Mouse (Mus musculus) lung, adult 2 months (tissue): Measurements from ENCODE around the gene Gm13304. TPM values are rescaled to one million over a fixed set of nuclear protein-coding genes. Genes with fewer than 3 reads are reported as not detected.
"Not testable (repeated sequence)": the region's sequence is repeated elsewhere in the genome, so short reads cannot be mapped to it uniquely, and the experiment has no call there.

ENCODE experiments used
- DNase-seq: peaks from one replicate; pipeline ENCODE4 v3.0.0; 2022
- H3K4me1 ChIP-seq: fragments of 200-500 bp; 2 replicates; pipeline ENCODE4 v1.6.1; 2011; ENCODE audit warnings: low read length; ENCODE audit not compliant: control insufficient read depth, insufficient read depth
- H3K4me3 ChIP-seq: fragments of 200-500 bp; replicated peaks from 2 replicates; pipeline ENCODE3; 2011; ENCODE audit warnings: low read depth, mild to moderate bottlenecking, control low read depth, low read length; ENCODE audit errors: extremely low read depth
- WGBS: fragments of 180-500 bp; shearing (Covaris S2); methylation state at CpG from one replicate; pipeline ENCODE4 v1.1.7; 2018; 5-methylcytosine and 5-hydroxymethylcytosine counted together
- polyA plus RNA-seq: library from polyadenylated mRNA; depleted of rRNA; stranded (reverse); fragments of >200 nt; gene quantifications from 2 replicates; pipeline ENCODE4 v1.2.3, GENCODE M21; 2012; rRNA removed

Gene Gm13304
- polyA plus RNA-seq, result not detected in 2 replicates

DNA sequence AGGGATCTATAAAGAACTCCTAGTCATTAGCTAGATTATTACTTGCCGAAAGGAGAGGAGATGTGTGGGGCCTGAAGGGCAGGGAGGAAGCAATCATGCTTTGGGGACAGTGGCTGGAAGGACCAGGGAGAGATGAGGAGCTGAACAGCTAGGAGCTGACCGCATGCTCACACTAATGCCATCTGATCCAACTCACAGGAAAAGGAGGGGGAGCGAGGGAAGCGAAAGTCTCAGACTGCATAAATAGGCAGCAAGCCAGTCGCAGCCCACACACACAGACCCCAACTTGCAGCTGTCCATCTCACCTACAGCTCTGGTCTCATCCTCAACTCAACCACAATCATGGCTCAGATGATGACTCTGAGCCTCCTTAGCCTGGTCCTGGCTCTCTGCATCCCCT is at the start of gene Gm13304:
Gene Gm13304, plus strand, starts transcription at position 301 of the 400 bp plus-strand sequence.
- no CpG with 5 or more reads among the region's 5 CpGs for WGBS
- not testable (repeated sequence) for H3K4me1 ChIP-seq, H3K4me3 ChIP-seq, DNase-seq

GRCm38 (mm10) chr4:42090907-42091306 is 23.7 kb upstream of the Gm13304 start, which contains the start of gene Gm3893:
TSS of gene Gm3893 (plus strand) at chr4:42091207.
- DNase-seq, H3K4me3 ChIP-seq, H3K4me1 ChIP-seq: not testable (repeated sequence)
- no CpG with 5 or more reads among the region's 2 CpGs for WGBS

DNA sequence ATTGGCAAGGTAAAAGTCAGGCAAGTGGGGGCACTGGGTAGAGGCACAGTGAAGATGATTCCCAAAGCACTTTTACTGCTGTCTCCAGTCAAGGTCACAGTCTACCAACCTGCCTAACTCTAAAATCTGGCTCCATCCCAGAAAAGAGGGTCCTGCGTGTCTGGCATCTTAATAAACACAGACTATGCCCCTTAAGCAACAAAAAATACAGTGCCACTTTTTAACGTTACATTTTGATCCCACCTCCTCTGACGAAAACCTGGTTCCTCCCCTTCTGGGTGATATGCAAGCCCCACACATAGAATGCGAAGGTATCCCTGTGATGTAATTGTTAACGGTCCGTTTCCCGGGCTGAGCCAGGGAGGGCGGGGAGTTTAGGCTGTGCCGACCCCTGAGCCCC is 38.5 kb downstream of the Gm13304 start, which contains the start of gene Gm13306:
Gene Gm13306, plus strand, starts transcription at position 301 of the 400 bp plus-strand sequence.
- DNase-seq, H3K4me3 ChIP-seq, H3K4me1 ChIP-seq: not testable (repeated sequence)
- WGBS, result no CpG with 5 or more reads among the region's 9 CpGs

Other genes with a start within 250 kb of the Gm13304 start
- 2.7 and 15.2 TPM in 2 replicates for gene Gm21541, start 211.2 kb upstream of the Gm13304 start, polyA plus RNA-seq
- gene Gm20878, start 173.2 kb upstream of the Gm13304 start, polyA plus RNA-seq, result 5.4 and 6.0 TPM in 2 replicates
- gene Fam205a4, start 148.8 kb upstream of the Gm13304 start, polyA plus RNA-seq, result 0.35 and 0.51 TPM in 2 replicates
- gene Gm21093, start 80.1 kb upstream of the Gm13304 start, polyA plus RNA-seq, result 0.12 TPM in 1 of 2 replicates, not detected in the other
- gene Gm3893, start 23.6 kb upstream of the Gm13304 start, polyA plus RNA-seq, result not detected in 2 replicates
- not detected in 2 replicates for gene Gm13306, start 38.6 kb downstream of the Gm13304 start, polyA plus RNA-seq
- gene Gm13305, start 53.8 kb downstream of the Gm13304 start, polyA plus RNA-seq, result 0.15 and 0.63 TPM in 2 replicates
- not detected in 2 replicates for gene Gm10600, start 125.8 kb downstream of the Gm13304 start, polyA plus RNA-seq
- gene Ccl21b, start 140.9 kb downstream of the Gm13304 start, polyA plus RNA-seq, result 4.7 and 12.9 TPM in 2 replicates
- not detected in 2 replicates for gene Gm21953, start 179.4 kb downstream of the Gm13304 start, polyA plus RNA-seq
- not detected in 2 replicates for gene Fam205a3, start 203.5 kb downstream of the Gm13304 start, polyA plus RNA-seq